Mouse (Mus musculus) liver, postnatal 0 days (tissue): ENCODE results near the gene Foxq1. TPM values are rescaled to one million over a fixed set of nuclear protein-coding genes. Genes with fewer than 3 reads are reported as not detected.

Experiments used
- ATAC-seq: fragments of 200-750 bp; cut with Nextera tagmentation; 2 replicates; pipeline ENCODE4 v1.8.0; 2017; ENCODE audit warnings: mild to moderate bottlenecking, moderate library complexity
- DNase-seq: peaks from one replicate; pipeline ENCODE4 v3.0.0-alpha.2; 2016
- H3K27ac ChIP-seq: fragments of 300-500 bp; sonication (generic); 2 replicates; pipeline ENCODE4 v1.5.1; 2014; ENCODE audit warnings: antibody characterized with exemption, moderate library complexity, mild to moderate bottlenecking, low read depth
- H3K27me3 ChIP-seq: fragments of 300-500 bp; sonication (generic); 2 replicates; pipeline ENCODE4 v1.6.1; 2014; ENCODE audit warnings: low read length, control low read depth, mixed read lengths; ENCODE audit not compliant: insufficient read depth
- H3K36me3 ChIP-seq: fragments of 300-500 bp; sonication (generic); replicated peaks from 2 replicates; pipeline ENCODE4 v1.6.1; 2014; ENCODE audit warnings: mild to moderate bottlenecking, control low read depth, low read length, moderate library complexity, mixed read lengths; ENCODE audit not compliant: insufficient read depth
- H3K4me1 ChIP-seq: fragments of 300-500 bp; sonication (generic); 2 replicates; pipeline ENCODE4 v1.6.1; 2014; ENCODE audit warnings: antibody characterized with exemption, mild to moderate bottlenecking, control low read depth; ENCODE audit not compliant: insufficient read depth
- H3K4me2 ChIP-seq: fragments of 300-500 bp; sonication (generic); 2 replicates; pipeline ENCODE4 v1.6.1; 2014; ENCODE audit warnings: low read depth, mild to moderate bottlenecking, low read length, moderate library complexity, mixed read lengths
- H3K4me3 ChIP-seq: fragments of 300-500 bp; sonication (generic); 2 replicates; pipeline ENCODE4 v1.5.1; 2014; ENCODE audit warnings: low read depth, low read length
- H3K9ac ChIP-seq: fragments of 300-500 bp; sonication (generic); replicated peaks from 2 replicates; pipeline ENCODE4 v1.6.1; 2014; ENCODE audit warnings: mild to moderate bottlenecking, moderate library complexity
- H3K9me3 ChIP-seq: fragments of 300-500 bp; sonication (generic); 2 replicates; pipeline ENCODE4 v1.6.1; 2016; ENCODE audit warnings: mild to moderate bottlenecking, control low read depth, low read length, mixed read lengths
- CTCF ChIP-seq: sonication (generic); IDR thresholded peaks from 2 replicates; pipeline ENCODE4 v1.5.1; 2016; ENCODE audit warnings: antibody characterized with exemption, low read depth
- EP300 ChIP-seq: IDR thresholded peaks from 2 replicates; pipeline ENCODE4 v1.6.1; 2016; ENCODE audit warnings: antibody characterized with exemption, low read depth, mild to moderate bottlenecking
- WGBS: fragments of 180-500 bp; shearing (Covaris S2); extraction: QIAGEN DNeasy Blood & Tissue Kit; methylation state at CpG from one replicate; pipeline ENCODE4 v1.1.7; 2014; ENCODE audit not compliant: insufficient replicate concordance; 5-methylcytosine and 5-hydroxymethylcytosine counted together
- polyA plus RNA-seq: library from polyadenylated mRNA; unstranded; fragments of >200 nt; fragmentation: Nextera tagmentation; extraction: Ambion mirVana; gene quantifications from 2 replicates; pipeline ENCODE4 v1.2.1, GENCODE M21; 2015

Foxq1 gene
- polyA plus RNA-seq, 1 experiment from 2014 or later: 3.4 TPM

GRCm38 (mm10) chr13:31547610-31548009 lies 8.3 kb upstream of the Foxq1 start:
- WGBS: 58% methylated on average over 9 of the region's 9 CpGs
- Histone ChIP-seq H3K4me3 (no peak overlapping the region), H3K27ac (peak overlapping the region; percentile 87), H3K36me3 (no peaks in the 10 kb centered on the region), H3K4me1 (peaks cover 3% of the 10 kb centered on the region; the same call in 1 of the 2 replicates), H3K27me3 (no peaks in the 10 kb centered on the region), H3K9ac (no peak overlapping the region), H3K4me2 (no peak overlapping the region), H3K9me3 (no peaks in the 10 kb centered on the region)
- TF ChIP-seq EP300 (peak; percentile 53), CTCF (no peak)
- DNase-seq (peak; percentile 52), ATAC-seq (peak; percentile 96)

- TF ChIP-seq EP300: no peak
- no peak for TF ChIP-seq CTCF
- ATAC-seq (no peak), DNase-seq (no peak)
- Histone ChIP-seq H3K9me3 (no peaks in the 10 kb centered on the region), H3K4me2 (peak overlapping the region; percentile 73), H3K9ac (peak overlapping the region; percentile 37), H3K36me3 (no peaks in the 10 kb centered on the region), H3K4me3 (peak overlapping the region; percentile 66), H3K27me3 (peaks cover 44% of the 10 kb centered on the region), H3K4me1 (peaks cover 10% of the 10 kb centered on the region; the same call in 1 of the 2 replicates), H3K27ac (peak overlapping the region; percentile 78)
- 6% methylated on average over 24 of the region's 24 CpGs for WGBS
These were observed 1.2 kb downstream of the Foxq1 start for GRCm38 (mm10) chr13:31556964-31557767.

DNA sequence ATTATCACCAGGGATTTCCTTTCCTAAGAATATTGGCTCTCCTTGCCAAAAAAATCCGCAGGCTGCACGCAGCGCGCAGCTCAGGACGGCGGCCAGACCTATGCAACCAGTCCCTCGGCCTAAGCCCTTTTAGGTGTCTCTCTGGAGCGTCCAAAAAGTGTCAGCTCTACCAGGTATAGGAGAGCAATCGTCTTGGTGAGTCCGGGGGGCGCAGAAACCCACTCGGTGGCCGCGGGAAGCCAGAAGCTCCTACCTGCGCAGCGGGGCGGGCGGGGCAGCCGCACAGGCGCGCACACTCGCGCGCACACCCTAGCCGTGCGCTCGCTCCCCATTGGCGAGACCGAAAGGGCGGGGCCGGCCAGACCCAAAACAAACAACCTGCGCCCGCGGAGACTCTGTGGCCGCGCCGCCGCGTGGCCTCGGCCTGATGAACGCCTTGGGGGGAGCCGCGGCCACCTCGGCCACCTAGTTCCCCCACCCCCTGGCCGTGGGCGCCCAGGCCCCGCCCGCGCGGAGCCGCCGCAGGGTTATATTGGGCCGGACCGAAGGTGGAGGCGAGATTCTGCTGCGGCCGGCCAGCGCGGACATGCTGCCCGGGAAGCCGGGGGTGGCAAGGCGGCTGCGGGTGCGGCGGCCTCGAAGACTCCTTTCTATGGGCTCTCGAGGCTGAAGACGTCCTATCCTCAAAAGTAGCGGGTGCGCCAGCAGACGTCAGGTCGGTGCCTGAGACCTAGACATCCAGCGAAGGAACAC lies 2.0 kb downstream of the Foxq1 start:
- Histone ChIP-seq H3K4me2 (peak overlapping the region; percentile 73), H3K4me3 (peak overlapping the region; percentile 66), H3K9me3 (no peaks in the 10 kb centered on the region), H3K9ac (peak overlapping the region; percentile 73), H3K27me3 (peaks cover 44% of the 10 kb centered on the region), H3K27ac (peak overlapping the region; percentile 85), H3K36me3 (no peaks in the 10 kb centered on the region), H3K4me1 (peaks cover 10% of the 10 kb centered on the region; the same call in 1 of the 2 replicates)
- TF ChIP-seq CTCF: no peak
- no peak for TF ChIP-seq EP300
- 1% methylated on average over 73 of the region's 73 CpGs for WGBS
- ATAC-seq (peak; percentile 92), DNase-seq (peak; percentile 85)

- Histone ChIP-seq H3K4me2 (peak within 1 kb of the TSS; percentile 73), H3K27me3 (peaks cover 44% of the 10 kb centered on the region), H3K27ac (peak within 1 kb of the TSS; percentile 85), H3K36me3 (no peaks in the 10 kb centered on the region), H3K4me3 (peak within 1 kb of the TSS; percentile 66), H3K9me3 (no peaks in the 10 kb centered on the region), H3K9ac (peak within 1 kb of the TSS; percentile 73), H3K4me1 (peaks cover 10% of the 10 kb centered on the region; the same call in 1 of the 2 replicates)
- TF ChIP-seq EP300 (no peak), CTCF (no peak)
- WGBS: 2% methylated on average over 82 of the region's 88 CpGs
- ATAC-seq (peak; percentile 12), DNase-seq (peak; percentile 59)
These were observed 2.8 kb downstream of the Foxq1 start, which contains the start of gene A530084C06Rik for GRCm38 (mm10) chr13:31558521-31559418. Gene A530084C06Rik (minus strand): TSS chr13:31559333.

GRCm38 (mm10) chr13:31559419-31560144 lies 3.6 kb downstream of the Foxq1 start:
- no peaks in the 10 kb centered on the region for H3K36me3 ChIP-seq
- H3K9me3 ChIP-seq: no peaks in the 10 kb centered on the region
- peak overlapping the region; percentile 85 for H3K27ac ChIP-seq
- H3K9ac ChIP-seq: peak overlapping the region; percentile 73
- 2% methylated on average over 91 of the region's 92 CpGs for WGBS
- ATAC-seq (peak; percentile 28), DNase-seq (peak; percentile 73)
- H3K4me2 ChIP-seq: peak overlapping the region; percentile 73
- TF ChIP-seq CTCF (peak; percentile 77), EP300 (no peak)
- peaks cover 10% of the 10 kb centered on the region; the same call in 1 of the 2 replicates for H3K4me1 ChIP-seq
- peaks cover 47% of the 10 kb centered on the region for H3K27me3 ChIP-seq
- peak overlapping the region; percentile 66 for H3K4me3 ChIP-seq
